Mouse (Mus musculus): ENCODE data around the gene Ccdc22. TPM values are rescaled to one million over a fixed set of nuclear protein-coding genes. Genes with fewer than 3 reads are reported as not detected.

Gene Ccdc22
- polyA plus RNA-seq, 1 experiment from 2014 or later, result 32.8 TPM

DNA sequence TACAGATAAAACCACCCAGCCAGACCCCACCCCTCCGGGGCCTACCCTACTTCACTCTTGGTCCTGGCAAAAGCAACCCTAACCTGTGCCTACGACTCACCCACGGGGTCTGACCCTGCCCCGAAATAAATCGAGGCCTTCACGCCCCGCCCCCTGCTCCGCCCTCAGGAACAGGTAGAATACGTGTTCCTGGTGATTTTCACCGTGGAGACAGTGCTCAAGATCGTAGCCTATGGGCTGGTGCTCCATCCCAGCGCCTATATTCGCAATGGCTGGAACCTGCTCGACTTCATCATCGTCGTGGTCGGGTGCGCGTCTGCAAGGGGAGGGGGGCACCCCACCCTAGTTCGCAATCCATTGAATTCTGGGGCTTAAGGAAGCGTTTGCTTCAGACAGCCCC lies 4.7 kb upstream of the Ccdc22 start:
- 27% methylated on average over 21 of the region's 21 CpGs for WGBS
- no peak overlapping the region for H3K9ac ChIP-seq (replicated peaks)

DNA sequence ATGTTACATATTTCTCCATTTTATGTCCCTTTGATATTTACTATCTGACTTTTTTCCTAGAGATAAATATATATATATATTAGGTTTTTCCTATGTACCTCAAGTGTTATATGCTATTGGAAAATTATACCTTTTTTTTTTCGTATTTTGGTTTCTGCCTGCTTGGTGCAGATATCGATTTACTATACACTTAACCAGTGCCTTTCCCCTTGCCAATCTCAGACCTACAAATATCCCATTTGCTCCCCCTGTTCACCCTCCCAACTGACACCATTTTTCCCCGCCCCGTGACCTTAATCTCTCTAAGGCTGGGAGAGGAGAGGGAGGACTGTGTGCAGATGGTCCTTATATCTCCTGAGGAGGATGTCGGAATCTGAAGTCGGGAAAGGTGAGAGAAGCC lies 1.5 kb upstream of the Ccdc22 start, which contains the start of gene Cacna1f:
Gene Cacna1f (plus strand): TSS at position 301 of the 400 bp plus-strand sequence.
- 75% methylated on average over 6 of the region's 6 CpGs for WGBS
- Histone ChIP-seq H3K27ac (no peak within 1 kb of the TSS), H3K9ac (replicated peaks) (no peak within 1 kb of the TSS), H3K4me1 (replicated peaks) (no peaks in the 10 kb centered on the region), H3K4me2 (no peak within 1 kb of the TSS), H3K27me3 (peaks cover 18% of the 10 kb centered on the region), H3K9me3 (no peaks in the 10 kb centered on the region), H3K36me3 (no peaks in the 10 kb centered on the region), H3K4me3 (replicated peaks) (no peak within 1 kb of the TSS)
- ATAC-seq (ENCODE audit: insufficient number of reproducible peaks, insufficient read depth, low FRiP score, low TSS enrichment, low read depth), result no peak

More for the DNA sequence above, 4.7 kb upstream of the Ccdc22 start:
- peaks cover 18% of the 10 kb centered on the region for H3K27me3 ChIP-seq
- H3K4me2 ChIP-seq, result peak overlapping the region; percentile 67
- no peak overlapping the region for H3K27ac ChIP-seq
- H3K4me1 ChIP-seq (replicated peaks), result no peaks in the 10 kb centered on the region
- peak overlapping the region; percentile 37 for H3K4me3 ChIP-seq (replicated peaks)
- H3K9me3 ChIP-seq, result no peaks in the 10 kb centered on the region
- H3K36me3 ChIP-seq, result no peaks in the 10 kb centered on the region
- no peak for ATAC-seq (ENCODE audit: insufficient number of reproducible peaks, insufficient read depth, low FRiP score, low TSS enrichment, low read depth)

DNA sequence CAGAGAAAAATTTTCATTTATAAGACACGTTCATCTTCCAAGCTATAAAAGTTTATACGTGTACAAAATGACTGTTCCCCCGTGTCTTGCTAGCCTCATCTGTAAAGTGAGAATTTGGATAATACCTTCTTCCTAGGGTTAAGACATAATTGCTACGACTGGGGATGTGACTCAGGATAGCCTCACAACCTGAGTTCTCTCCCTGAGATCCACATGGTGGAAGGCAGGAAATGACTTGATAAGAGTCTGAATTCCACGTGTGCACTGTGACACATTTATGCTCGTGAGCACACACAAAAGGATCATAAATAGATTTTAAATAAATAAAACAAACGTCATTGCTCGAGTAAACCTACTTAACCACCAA lies 241 bp upstream of the Ccdc22 start:
- H3K36me3 ChIP-seq, result no peaks in the 10 kb centered on the region
- H3K9me3 ChIP-seq, result no peaks in the 10 kb centered on the region
- H3K4me1 ChIP-seq (replicated peaks), result no peaks in the 10 kb centered on the region
- ATAC-seq (ENCODE audit: insufficient number of reproducible peaks, insufficient read depth, low FRiP score, low TSS enrichment, low read depth), result peak; percentile 49
- no peak overlapping the region for H3K9ac ChIP-seq (replicated peaks)
- no peak overlapping the region for H3K4me2 ChIP-seq
- 35% methylated on average over 8 of the region's 8 CpGs for WGBS
- no peak overlapping the region for H3K27ac ChIP-seq
- no peak overlapping the region for H3K4me3 ChIP-seq (replicated peaks)
- peaks cover 8% of the 10 kb centered on the region; the same call in 1 of the 2 replicates for H3K27me3 ChIP-seq

DNA sequence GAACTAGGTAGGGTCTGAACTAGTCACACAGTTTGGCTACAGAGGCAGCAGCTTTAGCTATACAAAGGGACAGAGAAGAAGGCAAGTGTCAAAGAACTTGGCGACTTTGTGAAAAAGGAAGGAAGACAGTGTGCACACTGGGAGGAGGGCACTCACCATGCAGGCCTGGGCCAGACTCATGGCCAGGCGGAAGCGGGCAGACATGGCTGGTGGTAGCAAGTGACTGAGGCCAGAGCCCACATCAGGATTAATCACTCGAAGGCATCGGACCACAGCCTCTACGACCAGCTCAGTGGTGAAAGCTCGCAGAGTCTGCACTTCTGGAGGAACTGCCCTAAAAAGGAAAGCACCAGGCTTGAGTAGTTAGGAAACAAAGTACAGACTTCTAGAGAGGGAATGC lies 1.3 kb downstream of the Ccdc22 start:
- Histone ChIP-seq H3K9me3 (no peaks in the 10 kb centered on the region), H3K4me1 (replicated peaks) (no peaks in the 10 kb centered on the region), H3K27ac (no peak overlapping the region), H3K4me2 (peak overlapping the region; percentile 54), H3K36me3 (peaks cover 5% of the 10 kb centered on the region; the same call in 1 of the 2 replicates), H3K27me3 (no peaks in the 10 kb centered on the region), H3K9ac (replicated peaks) (no peak overlapping the region), H3K4me3 (replicated peaks) (0 out of 2 replicates have a peak overlapping the region, but pooled peaks have one; percentile 43)
- WGBS, result 88% methylated on average over 7 of the region's 7 CpGs
- no peak for ATAC-seq (ENCODE audit: insufficient number of reproducible peaks, insufficient read depth, low FRiP score, low TSS enrichment, low read depth)

DNA sequence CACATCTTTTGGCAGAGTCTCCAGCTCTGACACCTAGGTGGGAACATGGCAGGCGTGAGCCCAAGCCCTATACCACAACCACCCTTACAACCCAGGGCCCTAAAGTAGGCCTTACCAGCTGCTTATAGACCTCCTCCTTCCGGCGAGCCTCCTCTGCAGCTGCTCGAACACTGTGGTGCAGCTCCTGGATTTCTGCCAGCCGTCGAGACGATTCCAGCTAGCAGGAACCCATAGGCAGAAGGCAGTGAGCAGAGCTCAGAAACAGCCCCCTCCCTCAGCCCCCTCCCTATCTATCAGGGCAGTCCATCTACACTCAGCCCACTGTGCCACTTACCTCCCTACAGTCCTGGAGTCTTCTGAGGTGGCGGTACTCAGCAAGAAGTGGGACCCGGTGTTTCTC lies 9.9 kb downstream of the Ccdc22 start:
- Histone ChIP-seq H3K4me1 (replicated peaks) (no peaks in the 10 kb centered on the region), H3K27me3 (no peaks in the 10 kb centered on the region), H3K27ac (no peak overlapping the region), H3K9ac (replicated peaks) (no peak overlapping the region), H3K9me3 (no peaks in the 10 kb centered on the region), H3K36me3 (peaks cover 56% of the 10 kb centered on the region), H3K4me2 (no peak overlapping the region), H3K4me3 (replicated peaks) (no peak overlapping the region)
- 91% methylated on average over 9 of the region's 9 CpGs for WGBS
- ATAC-seq (ENCODE audit: insufficient number of reproducible peaks, insufficient read depth, low FRiP score, low TSS enrichment, low read depth), result no peak

DNA sequence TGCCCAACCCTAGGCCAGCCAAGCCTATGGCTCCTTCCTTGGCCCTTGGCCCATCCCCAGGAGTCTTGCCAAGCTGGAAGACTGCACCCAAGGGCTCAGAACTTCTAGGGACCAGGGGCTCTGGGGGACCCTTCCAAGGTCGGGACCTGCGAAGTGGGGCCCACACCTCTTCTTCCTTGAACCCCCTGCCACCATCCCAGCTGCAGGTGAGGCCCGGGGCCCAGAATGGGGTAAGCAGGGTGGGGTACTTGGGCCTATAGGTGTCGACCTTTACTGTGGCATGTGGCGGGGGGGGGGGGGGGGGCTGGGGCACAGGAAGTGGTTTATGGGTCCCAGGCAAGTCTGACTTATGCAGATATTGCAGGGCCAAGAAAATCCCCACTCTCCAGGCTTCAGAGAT lies 19.0 kb downstream of the Ccdc22 start:
- H3K9me3 ChIP-seq, result no peaks in the 10 kb centered on the region
- WGBS, result 96% methylated on average over 3 of the region's 5 CpGs

DNA sequence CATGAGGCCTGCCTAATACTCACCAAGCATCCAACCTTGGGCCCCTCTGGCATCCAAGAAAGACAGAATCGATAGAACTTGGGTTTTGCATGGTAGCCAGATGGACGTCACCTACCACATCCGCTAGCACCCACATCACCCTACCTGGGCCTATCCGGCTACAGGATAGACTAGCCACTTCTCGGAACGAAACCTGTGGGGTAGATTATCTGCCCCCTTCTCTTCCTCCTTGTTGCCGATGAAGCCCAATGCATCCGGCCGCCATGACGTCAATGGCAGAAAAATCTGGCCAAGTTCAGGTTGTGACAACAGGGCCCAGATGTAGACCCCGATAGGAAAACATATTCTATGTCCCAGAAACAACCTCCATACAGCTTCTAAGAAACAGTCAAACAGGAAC lies 21.4 kb downstream of the Ccdc22 start:
- H3K36me3 ChIP-seq, result peaks cover 5% of the 10 kb centered on the region; the same call in 1 of the 2 replicates
- ATAC-seq (ENCODE audit: insufficient number of reproducible peaks, insufficient read depth, low FRiP score, low TSS enrichment, low read depth), result no peak

More for the DNA sequence above, 19.0 kb downstream of the Ccdc22 start:
- Histone ChIP-seq H3K4me3 (replicated peaks) (no peak overlapping the region), H3K27me3 (no peaks in the 10 kb centered on the region), H3K4me2 (no peak overlapping the region), H3K9ac (replicated peaks) (no peak overlapping the region), H3K27ac (no peak overlapping the region), H3K36me3 (peaks cover 9% of the 10 kb centered on the region; the same call in 1 of the 2 replicates), H3K4me1 (replicated peaks) (no peaks in the 10 kb centered on the region)
- ATAC-seq (ENCODE audit: insufficient number of reproducible peaks, insufficient read depth, low FRiP score, low TSS enrichment, low read depth), result no peak

DNA sequence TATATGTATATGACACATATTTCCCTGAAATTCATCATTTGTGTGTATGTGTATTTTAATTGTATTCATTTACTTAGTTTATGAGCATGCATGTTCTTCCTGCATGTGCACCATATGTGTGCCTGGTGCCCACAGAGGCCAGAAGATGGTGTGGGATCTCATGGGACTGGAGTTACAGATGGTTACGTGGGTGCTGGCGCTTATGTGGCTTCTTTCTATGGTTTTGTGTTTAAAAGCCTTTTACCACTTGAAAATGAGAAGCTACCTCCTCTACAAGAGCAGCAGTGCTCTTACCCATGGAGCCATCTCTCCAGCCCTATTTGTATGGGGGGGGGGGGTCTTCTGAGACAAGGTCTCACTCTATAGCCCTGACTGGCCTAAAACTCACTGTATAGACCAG lies 24.2 kb downstream of the Ccdc22 start:
- Histone ChIP-seq H3K36me3 (no peaks in the 10 kb centered on the region), H3K4me3 (replicated peaks) (no peak overlapping the region), H3K27me3 (no peaks in the 10 kb centered on the region), H3K9me3 (no peaks in the 10 kb centered on the region), H3K9ac (replicated peaks) (no peak overlapping the region), H3K27ac (no peak overlapping the region), H3K4me2 (no peak overlapping the region), H3K4me1 (replicated peaks) (no peaks in the 10 kb centered on the region)
- 84% methylated on average over 2 of the region's 2 CpGs for WGBS
- no peak for ATAC-seq (ENCODE audit: insufficient number of reproducible peaks, insufficient read depth, low FRiP score, low TSS enrichment, low read depth)

More for the DNA sequence above, 21.4 kb downstream of the Ccdc22 start:
- no peak overlapping the region for H3K4me2 ChIP-seq
- no peaks in the 10 kb centered on the region for H3K27me3 ChIP-seq
- H3K9me3 ChIP-seq, result no peaks in the 10 kb centered on the region
- WGBS, result 94% methylated on average over 10 of the region's 11 CpGs
- no peak overlapping the region for H3K4me3 ChIP-seq (replicated peaks)
- no peak overlapping the region for H3K27ac ChIP-seq
- no peak overlapping the region for H3K9ac ChIP-seq (replicated peaks)
- no peaks in the 10 kb centered on the region for H3K4me1 ChIP-seq (replicated peaks)

DNA sequence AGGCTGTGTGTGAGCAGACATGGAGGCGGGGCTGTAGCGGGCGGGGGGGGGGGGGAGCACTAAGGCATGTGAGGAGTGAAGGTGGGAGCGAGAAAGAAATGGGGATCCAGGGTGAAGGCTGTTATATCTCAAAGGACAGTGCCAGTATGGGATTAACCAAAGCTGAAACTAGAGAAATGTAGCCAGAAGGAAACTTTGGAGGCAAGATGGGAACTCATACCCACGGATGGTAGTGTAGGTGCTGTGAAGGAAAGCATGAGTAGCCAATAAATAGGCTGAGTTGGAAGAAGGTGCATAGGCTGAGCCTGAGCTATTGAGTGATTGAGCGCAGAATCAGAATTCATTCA lies 30.5 kb downstream of the Ccdc22 start:
- peak overlapping the region; percentile 50 for H3K4me2 ChIP-seq
- H3K9me3 ChIP-seq, result 0 out of 2 replicates have a peak, but pooled peaks cover 4% of the 10 kb centered on the region
- H3K27me3 ChIP-seq, result no peaks in the 10 kb centered on the region
- no peak overlapping the region for H3K9ac ChIP-seq (replicated peaks)
- no peak for ATAC-seq (ENCODE audit: insufficient number of reproducible peaks, insufficient read depth, low FRiP score, low TSS enrichment, low read depth)
- H3K4me1 ChIP-seq (replicated peaks), result peaks cover 12% of the 10 kb centered on the region
- H3K4me3 ChIP-seq (replicated peaks), result peak overlapping the region; percentile 58
- peak overlapping the region; percentile 56; the same call in 1 of the 2 replicates for H3K27ac ChIP-seq
- WGBS, result 17% methylated on average over 5 of the region's 6 CpGs
- no peaks in the 10 kb centered on the region for H3K36me3 ChIP-seq

DNA sequence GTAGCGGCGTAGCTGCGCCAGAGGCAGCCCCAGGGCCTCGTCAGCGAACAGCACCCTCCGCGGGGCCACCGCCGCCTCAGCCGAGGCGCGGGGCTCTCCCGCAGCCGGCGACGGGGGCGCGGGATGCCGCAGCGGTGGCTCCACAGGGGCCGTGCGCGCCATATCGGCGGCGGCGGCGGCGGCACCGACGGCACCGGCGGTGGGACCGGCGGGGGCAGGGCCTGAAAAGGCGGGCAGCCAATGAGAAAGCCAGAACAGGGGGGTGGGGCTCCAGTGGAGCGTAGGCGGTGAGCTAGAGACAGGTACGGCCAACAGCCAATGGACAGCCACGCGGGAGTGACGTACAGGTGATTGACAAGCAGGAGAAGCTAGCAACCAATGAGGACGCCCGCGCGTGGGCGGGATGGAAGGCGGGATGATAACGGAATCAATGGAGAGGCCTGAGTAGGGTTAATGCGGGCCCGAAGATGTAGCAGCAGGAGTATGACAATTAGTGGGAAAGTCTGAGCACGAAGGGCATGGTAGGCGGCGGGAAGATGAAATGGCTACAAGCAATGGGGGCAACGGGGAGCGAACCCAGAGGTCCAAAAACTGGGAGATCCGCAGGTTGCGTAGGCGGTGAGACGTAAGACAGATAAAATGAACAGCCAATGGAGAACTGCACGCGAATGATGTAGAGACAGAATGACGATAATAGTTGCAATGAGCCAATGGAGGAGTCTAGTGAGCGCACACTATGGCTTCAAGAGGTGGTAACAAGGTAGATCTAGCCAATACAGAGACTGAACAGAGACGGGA lies 31.0 kb downstream of the Ccdc22 start, which contains the start of gene Ppp1r3f:
Gene Ppp1r3f (minus strand): TSS at position 197 of the 798 bp plus-strand sequence.
- WGBS, result 18% methylated on average over 65 of the region's 65 CpGs
- peak within 1 kb of the TSS; percentile 81; the same call in 1 of the 2 replicates for H3K27ac ChIP-seq
- peak within 1 kb of the TSS; percentile 74 for H3K9ac ChIP-seq (replicated peaks)
- H3K4me3 ChIP-seq (replicated peaks), result peak within 1 kb of the TSS; percentile 58
- H3K36me3 ChIP-seq, result no peaks in the 10 kb centered on the region
- peaks cover 12% of the 10 kb centered on the region for H3K4me1 ChIP-seq (replicated peaks)
- H3K27me3 ChIP-seq, result no peaks in the 10 kb centered on the region
- H3K4me2 ChIP-seq, result peak within 1 kb of the TSS; percentile 62
- ATAC-seq (ENCODE audit: insufficient number of reproducible peaks, insufficient read depth, low FRiP score, low TSS enrichment, low read depth), result peak; percentile 98
- H3K9me3 ChIP-seq, result 0 out of 2 replicates have a peak, but pooled peaks cover 4% of the 10 kb centered on the region

DNA sequence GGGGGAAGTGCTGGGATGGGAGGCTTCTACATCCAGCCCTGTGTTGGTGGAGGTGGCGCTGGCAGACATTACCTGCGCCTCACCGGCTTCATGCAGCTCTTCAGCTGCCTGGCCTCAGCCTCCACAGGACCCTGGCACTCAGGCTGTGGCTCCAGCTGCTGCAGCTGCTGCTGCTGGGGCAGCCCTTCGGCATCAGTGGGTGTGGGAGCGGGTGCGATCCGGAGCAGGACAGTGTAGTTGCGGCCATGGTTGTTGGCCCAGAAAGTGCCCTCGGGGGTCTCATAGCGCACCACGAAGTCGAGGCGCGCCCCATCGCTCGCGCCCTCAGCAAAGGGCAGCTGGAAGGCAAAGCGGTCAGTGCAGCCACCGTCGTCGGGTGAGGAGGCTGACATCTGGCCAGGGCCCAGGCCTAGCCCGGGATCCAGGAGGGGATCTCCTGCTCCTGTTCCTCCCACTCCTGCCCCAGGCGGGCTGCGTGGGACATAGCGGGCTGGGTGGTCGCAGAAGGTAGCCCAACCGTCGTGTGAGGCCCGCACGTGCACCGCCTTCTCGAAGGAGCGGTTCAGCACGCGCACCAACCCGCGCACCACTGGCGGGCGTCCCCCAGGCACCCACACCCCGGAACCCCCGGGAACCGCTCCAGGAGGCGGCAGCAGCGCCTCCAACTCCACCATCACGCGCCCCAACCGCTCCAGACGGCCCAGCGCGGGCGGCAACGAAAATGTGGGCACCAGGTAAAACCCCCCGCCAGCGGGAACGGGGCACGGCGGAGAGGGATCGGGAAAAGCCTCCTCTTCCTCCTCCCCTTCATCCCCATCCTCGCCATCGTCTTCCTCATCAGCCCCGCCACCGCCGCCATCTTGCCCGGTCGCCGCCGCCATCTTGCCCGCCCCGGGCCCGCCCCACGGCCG lies 31.9 kb downstream of the Ccdc22 start, which contains the start of gene Foxp3:
Gene Foxp3 (plus strand): TSS at position 469 of the 911 bp plus-strand sequence.
- H3K27me3 ChIP-seq, result no peaks in the 10 kb centered on the region
- 0 out of 2 replicates have a peak, but pooled peaks have one; percentile 32 for ATAC-seq (ENCODE audit: insufficient number of reproducible peaks, insufficient read depth, low FRiP score, low TSS enrichment, low read depth)
- 39% methylated on average over 62 of the region's 72 CpGs for WGBS
- no peaks in the 10 kb centered on the region for H3K36me3 ChIP-seq
- peaks cover 12% of the 10 kb centered on the region for H3K4me1 ChIP-seq (replicated peaks)
- peak within 1 kb of the TSS; percentile 74 for H3K9ac ChIP-seq (replicated peaks)
- peak within 1 kb of the TSS; percentile 62 for H3K4me2 ChIP-seq
- H3K4me3 ChIP-seq (replicated peaks), result peak within 1 kb of the TSS; percentile 58
- H3K9me3 ChIP-seq, result 0 out of 2 replicates have a peak, but pooled peaks cover 4% of the 10 kb centered on the region
- H3K27ac ChIP-seq, result peak within 1 kb of the TSS; percentile 81; the same call in 1 of the 2 replicates

Data from limb, embryonic 12.5 days (tissue).